Mouse (Mus musculus) olfactory bulb, adult 2 months (tissue): ENCODE data around the gene Gm12216.
"Not testable (repeated sequence)": the region's sequence is repeated elsewhere in the genome, so short reads cannot be mapped to it uniquely, and the experiment has no call there.

ENCODE experiments used
- CTCF ChIP-seq: fragments of 200-500 bp; IDR thresholded peaks from 2 replicates; pipeline ENCODE4 v1.5.1; 2012; ENCODE audit warnings: low read depth, mild to moderate bottlenecking, low read length, moderate library complexity; ENCODE audit not compliant: insufficient read depth
- POLR2A ChIP-seq: fragments of 200-500 bp; IDR thresholded peaks from 2 replicates; pipeline ENCODE4 v1.6.1; 2012; ENCODE audit warnings: mild to moderate bottlenecking, low read depth, low read length, moderate library complexity; ENCODE audit not compliant: insufficient read depth

DNA sequence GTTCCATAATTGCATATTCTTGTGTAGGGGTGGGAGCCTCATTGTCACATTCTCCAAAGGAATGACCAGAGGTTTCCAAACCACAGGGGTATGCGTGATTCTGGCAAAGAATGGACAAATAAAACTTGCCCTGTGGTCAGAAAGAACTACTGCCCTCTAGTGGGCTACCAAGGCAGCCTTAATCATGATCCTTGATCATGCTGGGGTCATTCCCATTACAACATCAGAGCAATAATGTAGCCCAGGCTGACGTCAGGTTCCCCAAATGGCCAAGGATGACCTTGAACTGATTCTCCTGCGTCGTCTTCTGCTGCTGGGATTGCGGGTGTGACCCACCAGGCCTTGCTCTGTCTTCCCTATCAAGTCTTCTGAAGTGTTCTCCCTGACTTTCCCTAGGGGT is 9.3 kb upstream of the Gm12216 start:
- TF ChIP-seq CTCF, POLR2A: not testable (repeated sequence)
